Mouse (Mus musculus) CH12.LX (cell line): ENCODE measurements at regions not wholly inside any gene's neighbourhood (a gene's known extent, or its start where the extent isn't known, plus 50 kb on each side); places are given as distances from the start of the nearest gene placed in this dataset.

Experiments
- DNase-seq: peaks from one replicate; pipeline ENCODE4 v3.0.0-alpha.2; 2013; ENCODE audit errors: extremely low read depth
- H3K27ac ChIP-seq: 2 replicates; pipeline ENCODE4 v1.5.1; 2012; ENCODE audit warnings: low read depth, mild to moderate bottlenecking, control low read depth, moderate library complexity; ENCODE audit not compliant: insufficient read depth
- H3K27me3 ChIP-seq: replicated peaks from 2 replicates; pipeline ENCODE3; 2012; ENCODE audit warnings: inconsistent platforms
- H3K36me3 ChIP-seq, 2 experiments: replicated peaks in 1 of 2; 2 replicates each; pipeline versions ENCODE3 to v1.6.1; 2012; ENCODE audit warnings: inconsistent platforms in 1 of 2, low read length in 1 of 2, mild to moderate bottlenecking in 1 of 2, mixed read lengths in 1 of 2, moderate library complexity in 1 of 2; ENCODE audit not compliant: control insufficient read depth in 1 of 2, insufficient read depth in 1 of 2
- H3K4me1 ChIP-seq, 2 experiments: 2 replicates each; pipeline ENCODE4 v1.6.1; 2012; ENCODE audit warnings: inconsistent platforms in 1 of 2, moderate library complexity in 1 of 2; ENCODE audit not compliant: insufficient read depth in 2 of 2, control insufficient read depth in 1 of 2
- H3K4me2 ChIP-seq: 2 replicates; pipeline ENCODE4 v1.6.1; 2012; ENCODE audit warnings: low read depth, mild to moderate bottlenecking, control low read depth; ENCODE audit not compliant: poor library complexity, insufficient read depth, severe bottlenecking
- H3K4me3 ChIP-seq, 3 experiments: fragments of 150-350 bp in 1 of 3; sonication (generic) in 1 of 3; replicated peaks in 1 of 3; 2 replicates each; pipeline versions ENCODE3 to v1.5.1; 2011 to 2012; ENCODE audit warnings: low read depth in 2 of 3, low read length in 2 of 3, mild to moderate bottlenecking in 2 of 3, moderate library complexity in 2 of 3, control low read depth in 1 of 3, improper control_type of control experiment in 1 of 3, inconsistent platforms in 1 of 3, mixed read lengths in 1 of 3; ENCODE audit not compliant: poor library complexity in 1 of 3
- H3K79me2 ChIP-seq: replicated peaks from 2 replicates; pipeline ENCODE4 v1.6.1; 2012; ENCODE audit warnings: mild to moderate bottlenecking, moderate library complexity; ENCODE audit not compliant: control insufficient read depth, poor library complexity, insufficient read depth, severe bottlenecking; ENCODE audit errors: extremely low read depth
- H3K9ac ChIP-seq: 2 replicates; pipeline ENCODE4 v1.6.1; 2012; ENCODE audit warnings: low read depth, mild to moderate bottlenecking, control low read depth, moderate library complexity; ENCODE audit not compliant: insufficient read depth
- H3K9me3 ChIP-seq: replicated peaks from 2 replicates; pipeline ENCODE3; 2012; ENCODE audit warnings: low read length, inconsistent platforms, mixed read lengths
- BHLHE40 ChIP-seq: IDR thresholded peaks from 2 replicates; pipeline ENCODE4 v1.6.1; 2011; ENCODE audit warnings: mild to moderate bottlenecking, low read depth, low read length, improper control_type of control experiment
- CHD1 ChIP-seq: IDR thresholded peaks from 2 replicates; pipeline ENCODE4 v1.6.1; 2012; ENCODE audit warnings: low read depth, low read length, improper control_type of control experiment, inconsistent platforms
- CHD2 ChIP-seq: IDR thresholded peaks from 2 replicates; pipeline ENCODE4 v1.6.1; 2011; ENCODE audit warnings: low read length, improper control_type of control experiment
- E2F4 ChIP-seq: IDR thresholded peaks from 2 replicates; pipeline ENCODE4 v1.6.1; 2011; ENCODE audit warnings: low read depth, low read length, improper control_type of control experiment; ENCODE audit not compliant: insufficient replicate concordance
- ELF1 ChIP-seq: IDR thresholded peaks from 2 replicates; pipeline ENCODE4 v1.6.1; 2014; ENCODE audit warnings: low read depth, mild to moderate bottlenecking, inconsistent platforms, low read length, improper control_type of control experiment
- EP300 ChIP-seq: IDR thresholded peaks from 2 replicates; pipeline ENCODE4 v1.6.1; 2011; ENCODE audit warnings: low read length, improper control_type of control experiment
- HCFC1 ChIP-seq: IDR thresholded peaks from 2 replicates; pipeline ENCODE4 v1.6.1; 2012; ENCODE audit warnings: low read depth, mild to moderate bottlenecking, inconsistent platforms, low read length, improper control_type of control experiment
- JUN ChIP-seq: IDR thresholded peaks from 2 replicates; pipeline ENCODE4 v1.6.1; 2011; ENCODE audit warnings: low read depth, mild to moderate bottlenecking, low read length, improper control_type of control experiment, moderate library complexity; ENCODE audit not compliant: insufficient read depth
- KAT2A ChIP-seq: IDR thresholded peaks from 2 replicates; pipeline ENCODE4 v1.6.1; 2012; ENCODE audit warnings: low read length, improper control_type of control experiment, inconsistent platforms; ENCODE audit not compliant: insufficient replicate concordance
- MAFK ChIP-seq: IDR thresholded peaks from 2 replicates; pipeline ENCODE4 v1.6.1; 2011; ENCODE audit warnings: low read length, improper control_type of control experiment; ENCODE audit not compliant: insufficient replicate concordance
- MEF2A ChIP-seq: IDR thresholded peaks from 2 replicates; pipeline ENCODE4 v1.6.1; 2014; ENCODE audit warnings: low read depth, mild to moderate bottlenecking, inconsistent platforms, low read length, improper control_type of control experiment, borderline replicate concordance
- MYC ChIP-seq: IDR thresholded peaks from 2 replicates; pipeline ENCODE4 v1.6.1; 2011; ENCODE audit warnings: low read depth, mild to moderate bottlenecking, improper control_type of control experiment, low read length
- NELFE ChIP-seq: IDR thresholded peaks from 2 replicates; pipeline ENCODE4 v1.6.1; 2011; ENCODE audit warnings: low read depth, low read length, improper control_type of control experiment
- NRF1 ChIP-seq: IDR thresholded peaks from 2 replicates; pipeline ENCODE4 v1.6.1; 2014; ENCODE audit warnings: low read depth, mild to moderate bottlenecking, inconsistent platforms, low read length, improper control_type of control experiment, moderate library complexity
- PAX5 ChIP-seq: IDR thresholded peaks from 2 replicates; pipeline ENCODE4 v1.6.1; 2012; ENCODE audit warnings: low read length, inconsistent platforms, mixed read lengths
- POLR2A ChIP-seq: IDR thresholded peaks from 2 replicates; pipeline ENCODE4 v1.6.1; 2011; ENCODE audit warnings: low read depth, mild to moderate bottlenecking, improper control_type of control experiment, low read length
- POLR2AphosphoS2 ChIP-seq: IDR thresholded peaks from 2 replicates; pipeline ENCODE4 v1.6.1; 2011; ENCODE audit warnings: low read depth, low read length, improper control_type of control experiment
- RAD21 ChIP-seq: IDR thresholded peaks from 2 replicates; pipeline ENCODE4 v1.6.1; 2011; ENCODE audit warnings: low read depth, mild to moderate bottlenecking, low read length, improper control_type of control experiment, moderate library complexity
- RCOR1 ChIP-seq: conservative IDR thresholded peaks from 2 replicates; pipeline ENCODE4 v1.6.1; 2012; ENCODE audit warnings: low read depth, mild to moderate bottlenecking, inconsistent platforms, low read length, improper control_type of control experiment
- UBTF ChIP-seq: IDR thresholded peaks from 2 replicates; pipeline ENCODE4 v1.6.1; 2012; ENCODE audit warnings: low read depth, mild to moderate bottlenecking, inconsistent platforms, low read length, improper control_type of control experiment, moderate library complexity
- USF2 ChIP-seq: conservative IDR thresholded peaks from 2 replicates; pipeline ENCODE4 v1.6.1; 2011; ENCODE audit warnings: low read depth, low read length, improper control_type of control experiment
- ZMIZ1 ChIP-seq: IDR thresholded peaks from 2 replicates; pipeline ENCODE4 v1.6.1; 2012; ENCODE audit warnings: low read depth, mild to moderate bottlenecking, inconsistent platforms, low read length, improper control_type of control experiment
- ZNF384 ChIP-seq: IDR thresholded peaks from 2 replicates; pipeline ENCODE4 v1.6.1; 2012; ENCODE audit warnings: low read depth, low read length, improper control_type of control experiment, inconsistent platforms
- dilution Hi-C: fragments of 300-500 bp; cut with MboI; formaldehyde crosslinking; loops from 2 replicates; pipeline ENCODE4 v1.14.3; 2020; ENCODE audit warnings: low sequenced_read_pairs; ENCODE audit not compliant: extremely low pct_unique_long_range_greater_than_20kb, extremely low pct_ligation_motif_present
- in situ Hi-C: fragments of 300-500 bp; cut with MboI; formaldehyde crosslinking; loops from 3 replicates; pipeline ENCODE4 v1.14.3; 2019; ENCODE audit warnings: low sequenced_read_pairs, low pct_ligation_motif_present, low pct_unique_long_range_greater_than_20kb, mixed read lengths

DNA sequence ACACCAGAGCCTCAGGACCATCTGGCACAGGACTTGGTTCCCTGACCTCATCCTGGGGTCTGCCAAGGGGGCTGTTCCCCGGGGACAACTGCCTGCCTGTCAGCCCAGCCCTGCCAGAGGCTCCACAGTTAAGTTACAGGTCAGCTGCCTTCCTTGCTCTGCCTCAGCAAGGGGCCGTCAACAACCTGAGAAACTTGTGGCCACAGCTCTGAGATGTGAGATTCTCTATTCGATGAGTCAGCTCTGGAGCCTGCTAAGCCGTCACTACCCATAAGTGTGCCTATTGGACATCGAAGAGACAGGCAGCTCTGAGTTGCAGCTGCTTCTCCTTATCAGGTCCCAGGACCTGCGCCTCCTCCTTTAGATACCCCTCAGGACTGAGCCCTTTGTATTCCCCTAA lies 54.3 kb upstream of the Alk start:
- dilution Hi-C loops = no loop called here
- H3K27ac ChIP-seq = no peak overlapping the region
- no peaks in the 10 kb centered on the region for H3K9me3 ChIP-seq
- H3K4me2 ChIP-seq = no peak overlapping the region
- TF ChIP-seq MAFK = 0 out of 2 replicates have a peak, but pooled peaks have one; percentile 55
- no peak for TF ChIP-seq MYC
- no peak for TF ChIP-seq USF2
- TF ChIP-seq RCOR1 = no peak
- TF ChIP-seq EP300 = 0 out of 2 replicates have a peak, but pooled peaks have one; percentile 14
- TF ChIP-seq ZNF384 = no peak
- no peak for TF ChIP-seq ELF1
- no peak for TF ChIP-seq JUN
- no peak for TF ChIP-seq PAX5
- TF ChIP-seq RAD21 = no peak
- TF ChIP-seq NELFE = no peak
- TF ChIP-seq MEF2A = no peak
- TF ChIP-seq BHLHE40 = peak; percentile 26; the same call in 1 of the 2 replicates
- in situ Hi-C loops = no loop called here
- H3K4me3 ChIP-seq = no peak overlapping the region
- peak; percentile 54 for DNase-seq
- H3K9ac ChIP-seq = no peak overlapping the region
- no peaks in the 10 kb centered on the region for H3K79me2 ChIP-seq
- peaks cover 0 to 17% of the 10 kb centered on the region in 2 experiments; a peak in 2 of 4 replicates for H3K4me1 ChIP-seq
- H3K27me3 ChIP-seq = peaks cover 3% of the 10 kb centered on the region
- H3K36me3 ChIP-seq = no peaks in the 10 kb centered on the region

GRCm38 (mm10) chr17:72657826-72658225 lies 53.4 kb upstream of the Alk start:
- H3K79me2 ChIP-seq = no peaks in the 10 kb centered on the region
- H3K27ac ChIP-seq = no peak overlapping the region
- DNase-seq = no peak
- H3K36me3 ChIP-seq = no peaks in the 10 kb centered on the region
- no peaks in the 10 kb centered on the region for H3K9me3 ChIP-seq
- in situ Hi-C loops (no loop called here), dilution Hi-C loops (no loop called here)
- H3K27me3 ChIP-seq = peaks cover 3% of the 10 kb centered on the region
- peaks cover 0 to 25% of the 10 kb centered on the region in 2 experiments; a peak in 2 of 4 replicates for H3K4me1 ChIP-seq
- no peak overlapping the region for H3K4me3 ChIP-seq
- H3K9ac ChIP-seq = no peak overlapping the region
- no peak for TF ChIP-seq ZMIZ1
- no peak for TF ChIP-seq CHD1
- TF ChIP-seq NELFE = no peak
- no peak for TF ChIP-seq POLR2A
- TF ChIP-seq MYC = no peak
- no peak for TF ChIP-seq UBTF
- no peak for TF ChIP-seq PAX5
- no peak for TF ChIP-seq CHD2
- TF ChIP-seq NRF1 = no peak
- TF ChIP-seq E2F4 = no peak
- no peak for TF ChIP-seq RCOR1
- no peak for TF ChIP-seq HCFC1
- TF ChIP-seq JUN = no peak
- no peak for TF ChIP-seq KAT2A
- no peak for TF ChIP-seq MEF2A
- TF ChIP-seq POLR2AphosphoS2 = no peak
- no peak overlapping the region for H3K4me2 ChIP-seq
